8 mouse cellular contexts compared by ENCODE assay signal in genomic region chr4:82304148-82304871, GRCm38 (mm10).
DNase-seq lines count a peak whose midpoint lies in the region; ATAC-seq and TF ChIP-seq lines count a peak whose summit lies in the region.

No protein-coding gene starts in this region.

- H3K4me1 ChIP-seq in cerebellum, adult 2 months (ENCODE audit: control insufficient read depth, insufficient read depth, low read length): peaks cover 7% of the 10 kb centered on the region; the same call in 1 of the 2 replicates
- H3K4me1 ChIP-seq in embryonic facial prominence, embryonic 13.5 days: peaks cover 41% of the 10 kb centered on the region
- H3K4me1 ChIP-seq in midbrain, embryonic 11.5 days (ENCODE audit: control insufficient read depth, insufficient read depth, low read length): peaks cover 27% of the 10 kb centered on the region
- no peaks in the 10 kb centered on the region for H3K4me1 ChIP-seq in thymus, adult 2 months (replicated peaks; ENCODE audit: control insufficient read depth, insufficient read depth, low read length)

- H3K27me3 ChIP-seq in cerebellum, adult 2 months (ENCODE audit: control insufficient read depth, insufficient read depth, low read length): no peaks in the 10 kb centered on the region
- no peaks in the 10 kb centered on the region for H3K27me3 ChIP-seq in embryonic facial prominence, embryonic 13.5 days
- no peaks in the 10 kb centered on the region for H3K27me3 ChIP-seq in midbrain, embryonic 11.5 days (ENCODE audit: control insufficient read depth, insufficient read depth, low read length)
- no peaks in the 10 kb centered on the region for H3K27me3 ChIP-seq in thymus, adult 2 months (ENCODE audit: control insufficient read depth, insufficient read depth, low read length)

- DNase-seq in cerebellum, adult 2 months: no peak
- DNase-seq in cerebellum, adult 11-12 months: no peak
- DNase-seq in heart, postnatal 10 days: peak; percentile 76 to 79
- peak; percentile 76 for DNase-seq in kidney, postnatal 14 days
- DNase-seq in midbrain, embryonic 11.5 days (ENCODE audit: low spot score, missing footprints): peak; percentile 96
- no peak for DNase-seq in thymus, adult 2 months

- intact Hi-C loops in heart, postnatal 10 days (cut with DNase I): loop anchor here (10.0 kb wide), 1 partner anchor 740 kb away; no protein-coding TSS in a partner anchor

- H3K4me2 ChIP-seq in embryonic facial prominence, embryonic 13.5 days: peak overlapping the region; percentile 45
- peak overlapping the region; percentile 33 for H3K4me2 ChIP-seq in midbrain, embryonic 11.5 days

- no peak for TF ChIP-seq POLR2A in cerebellum, adult 2 months (IDR thresholded peaks at IDR 0.05; ENCODE audit: borderline replicate concordance, insufficient read depth, low read length)
- no peak for TF ChIP-seq POLR2A in thymus, adult 2 months (IDR thresholded peaks at IDR 0.05; ENCODE audit: control insufficient read depth, extremely low read depth, insufficient read depth, low read length, poor library complexity)

- H3K9me3 ChIP-seq in embryonic facial prominence, embryonic 13.5 days: no peaks in the 10 kb centered on the region
- H3K9me3 ChIP-seq in midbrain, embryonic 11.5 days (ENCODE audit: control insufficient read depth, low read length): no peaks in the 10 kb centered on the region

- H3K27ac ChIP-seq in cerebellum, adult 2 months (ENCODE audit: insufficient read depth, low read length): peak overlapping the region; percentile 17; the same call in 1 of the 2 replicates
- peak overlapping the region; percentile 95 for H3K27ac ChIP-seq in embryonic facial prominence, embryonic 13.5 days
- H3K27ac ChIP-seq in midbrain, embryonic 11.5 days (ENCODE audit: low read depth, low read length): peak overlapping the region; percentile 90
- H3K27ac ChIP-seq in thymus, adult 2 months (ENCODE audit: control insufficient read depth, insufficient read depth, low read length): no peak overlapping the region

- peaks cover 19% of the 10 kb centered on the region for H3K36me3 ChIP-seq in embryonic facial prominence, embryonic 13.5 days
- 0 out of 2 replicates have a peak, but pooled peaks cover 2% of the 10 kb centered on the region for H3K36me3 ChIP-seq in midbrain, embryonic 11.5 days (ENCODE audit: control insufficient read depth, insufficient read depth, low read length)
- no peaks in the 10 kb centered on the region for H3K36me3 ChIP-seq in thymus, adult 2 months (ENCODE audit: control insufficient read depth, insufficient read depth, low read length)

- 0 out of 2 replicates have a peak, but pooled peaks have one; percentile 69 for ATAC-seq in embryonic facial prominence, embryonic 13.5 days (ENCODE audit: insufficient number of reproducible peaks, insufficient read depth, low FRiP score, low TSS enrichment, low read depth)
- peak; percentile 91 for ATAC-seq in midbrain, embryonic 11.5 days (ENCODE audit: low FRiP score)
- no peak for ATAC-seq in CD4-positive, CD25-positive, alpha-beta regulatory T cell, adult 4 months

- peak overlapping the region; percentile 57; the same call in 1 of the 2 replicates for H3K9ac ChIP-seq in embryonic facial prominence, embryonic 13.5 days
- H3K9ac ChIP-seq in midbrain, embryonic 11.5 days (ENCODE audit: low read length): peak overlapping the region; percentile 49

- TF ChIP-seq CTCF in cerebellum, adult 2 months (IDR thresholded peaks at IDR 0.05; ENCODE audit: borderline replicate concordance, insufficient read depth, low read depth, low read length): no peak
- no peak for TF ChIP-seq CTCF in thymus, adult 2 months (IDR thresholded peaks at IDR 0.05; ENCODE audit: borderline replicate concordance, control insufficient read depth, extremely low read depth, insufficient read depth, low read length, poor library complexity)

- H3K4me3 ChIP-seq in cerebellum, adult 2 months (replicated peaks; ENCODE audit: insufficient read depth, low read depth, low read length): no peak overlapping the region
- no peak overlapping the region for H3K4me3 ChIP-seq in embryonic facial prominence, embryonic 13.5 days
- no peak overlapping the region for H3K4me3 ChIP-seq in midbrain, embryonic 11.5 days (ENCODE audit: low read depth, low read length)
- no peak overlapping the region for H3K4me3 ChIP-seq in thymus, adult 2 months (ENCODE audit: control insufficient read depth, insufficient read depth, low read length)

- 36% methylated on average over 17 of the region's 17 CpGs for WGBS in cerebellum, adult 2 months
- 9% methylated on average over 17 of the region's 17 CpGs for WGBS in embryonic facial prominence, embryonic 13.5 days
- WGBS in midbrain, embryonic 11.5 days: 5% methylated on average over 17 of the region's 17 CpGs
- WGBS in thymus, adult 2 months: 31% methylated on average over 17 of the region's 17 CpGs

Comparison
In these comparisons a context has a peak if more than half of its experiments do, and no peak if none do; other contexts are left out.
1. DNase-seq: peak in heart, postnatal 10 days (2 of 2), kidney, postnatal 14 days (single experiment) and midbrain, embryonic 11.5 days (single experiment); none in cerebellum, adult 2 months (0 of 2), cerebellum, adult 11-12 months (single experiment) and thymus, adult 2 months (single experiment).